Mouse (Mus musculus) ES-Bruce4 (cell line): Measurements from ENCODE around the gene Pitpna. TPM values are rescaled to one million over a fixed set of nuclear protein-coding genes. Genes with fewer than 3 reads are reported as not detected.

ENCODE experiments used
- H3K27ac ChIP-seq: 2 replicates; pipeline ENCODE4 v1.5.1; 2012; ENCODE audit warnings: low read length, inconsistent platforms; ENCODE audit not compliant: insufficient read depth
- H3K27me3 ChIP-seq: 2 replicates; pipeline ENCODE4 v1.6.1; 2012; ENCODE audit warnings: mild to moderate bottlenecking, low read length, inconsistent platforms; ENCODE audit not compliant: control insufficient read depth, poor library complexity, insufficient read depth, severe bottlenecking
- H3K36me3 ChIP-seq: 2 replicates; pipeline ENCODE4 v1.6.1; 2012; ENCODE audit warnings: inconsistent platforms, mild to moderate bottlenecking, low read length, moderate library complexity; ENCODE audit not compliant: control insufficient read depth, poor library complexity, insufficient read depth, severe bottlenecking
- H3K4me1 ChIP-seq: one replicate; pipeline ENCODE4 v1.8.1; 2011; ENCODE audit warnings: low read length; ENCODE audit not compliant: control insufficient read depth, insufficient read depth
- H3K4me3 ChIP-seq: 2 replicates; pipeline ENCODE4 v1.5.1; 2011; ENCODE audit warnings: low read depth, mild to moderate bottlenecking, low read length
- H3K9ac ChIP-seq: 2 replicates; pipeline ENCODE4 v1.6.1; 2012; ENCODE audit warnings: low read depth, mild to moderate bottlenecking, inconsistent platforms; ENCODE audit not compliant: poor library complexity, severe bottlenecking
- H3K9me3 ChIP-seq: replicated peaks from 2 replicates; pipeline ENCODE4 v1.6.1; 2012; ENCODE audit warnings: mild to moderate bottlenecking, low read length, inconsistent platforms; ENCODE audit not compliant: control insufficient read depth, poor library complexity, insufficient read depth, severe bottlenecking
- CTCF ChIP-seq: IDR thresholded peaks from one replicate; pipeline ENCODE4 v1.8.1; 2011; ENCODE audit warnings: low read depth, low read length
- EP300 ChIP-seq: IDR thresholded peaks from 2 replicates; pipeline ENCODE4 v1.6.1; 2011; ENCODE audit warnings: low read depth, low read length; ENCODE audit not compliant: insufficient read depth
- POLR2A ChIP-seq: IDR thresholded peaks from one replicate; pipeline ENCODE4 v1.8.1; 2011; ENCODE audit warnings: low read length; ENCODE audit not compliant: insufficient read depth
- polyA plus RNA-seq: library from polyadenylated mRNA; stranded (reverse); fragments of >200 nt; gene quantifications from 2 replicates; pipeline ENCODE4 v1.2.4, GENCODE M21; 2011; ENCODE audit warnings: low read depth; ENCODE audit not compliant: missing spikeins, insufficient read depth, insufficient read length

The Pitpna gene
- polyA plus RNA-seq, 1 experiment = 70.5 TPM

DNA sequence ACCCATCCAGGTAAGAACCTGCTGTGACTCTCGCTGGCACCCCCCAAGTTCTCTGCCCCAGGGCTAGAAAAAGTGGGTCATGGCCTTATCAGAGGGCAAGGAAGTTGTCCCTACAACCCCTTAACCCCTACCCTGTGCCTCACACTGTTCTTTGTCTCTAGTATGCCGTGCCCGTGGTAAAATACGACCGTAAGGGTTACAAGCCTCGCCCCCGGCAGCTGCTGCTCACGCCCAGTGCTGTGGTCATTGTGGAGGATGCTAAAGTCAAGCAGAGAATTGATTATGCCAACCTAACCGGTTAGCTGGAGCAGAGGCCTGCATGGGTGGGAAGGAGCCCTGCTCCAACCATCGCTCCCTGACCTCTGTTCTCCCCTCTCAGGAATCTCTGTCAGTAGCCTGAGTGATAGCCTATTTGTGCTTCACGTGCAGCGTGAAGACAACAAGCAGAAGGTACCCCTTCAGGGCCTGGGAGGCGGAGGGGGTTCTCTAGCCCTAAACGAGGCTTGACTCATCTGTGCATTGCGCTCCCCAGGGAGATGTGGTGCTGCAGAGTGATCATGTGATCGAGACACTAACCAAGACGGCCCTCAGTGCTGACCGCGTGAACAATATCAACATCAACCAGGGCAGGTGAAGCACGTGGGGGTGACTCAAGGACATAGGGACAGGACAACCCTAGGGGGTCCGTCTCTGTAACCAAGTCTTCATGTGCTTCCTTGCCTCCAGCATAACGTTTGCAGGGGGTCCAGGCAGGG, 83.7 kb downstream of the Pitpna start:
- no peak overlapping the region for H3K9ac ChIP-seq
- no peak for TF ChIP-seq POLR2A
- no peak for TF ChIP-seq CTCF
- no peak for TF ChIP-seq EP300
- H3K9me3 ChIP-seq = no peaks in the 10 kb centered on the region
- no peak overlapping the region for H3K4me3 ChIP-seq
- peaks cover 21% of the 10 kb centered on the region for H3K36me3 ChIP-seq
- no peak overlapping the region for H3K27ac ChIP-seq
- no peaks in the 10 kb centered on the region for H3K27me3 ChIP-seq
- no peaks in the 10 kb centered on the region for H3K4me1 ChIP-seq

DNA sequence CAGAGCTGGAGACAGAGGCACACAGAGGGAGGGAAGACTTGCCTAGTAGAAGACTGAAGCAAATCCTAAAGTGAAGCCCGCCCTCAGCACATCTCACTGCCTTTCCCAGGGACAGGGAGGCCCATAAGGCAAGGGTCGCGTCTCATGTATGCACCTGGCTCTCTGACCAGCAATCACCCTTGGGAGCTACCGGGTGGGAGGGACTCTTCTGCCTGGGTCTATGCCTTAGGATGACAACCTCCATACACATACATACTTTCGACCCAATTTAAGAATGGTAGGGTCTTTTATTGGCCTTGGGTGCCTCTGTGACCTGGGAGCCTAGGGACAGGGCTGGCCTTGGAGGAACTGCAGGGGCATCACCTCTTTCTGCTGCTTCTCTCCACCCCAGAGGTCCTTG, 85.5 kb downstream of the Pitpna start:
- no peaks in the 10 kb centered on the region for H3K4me1 ChIP-seq
- H3K27me3 ChIP-seq = no peaks in the 10 kb centered on the region
- no peak overlapping the region for H3K4me3 ChIP-seq
- TF ChIP-seq CTCF (no peak), POLR2A (no peak), EP300 (no peak)
- H3K9ac ChIP-seq = no peak overlapping the region
- no peak overlapping the region for H3K27ac ChIP-seq
- H3K9me3 ChIP-seq = no peaks in the 10 kb centered on the region
- peaks cover 16% of the 10 kb centered on the region for H3K36me3 ChIP-seq

DNA sequence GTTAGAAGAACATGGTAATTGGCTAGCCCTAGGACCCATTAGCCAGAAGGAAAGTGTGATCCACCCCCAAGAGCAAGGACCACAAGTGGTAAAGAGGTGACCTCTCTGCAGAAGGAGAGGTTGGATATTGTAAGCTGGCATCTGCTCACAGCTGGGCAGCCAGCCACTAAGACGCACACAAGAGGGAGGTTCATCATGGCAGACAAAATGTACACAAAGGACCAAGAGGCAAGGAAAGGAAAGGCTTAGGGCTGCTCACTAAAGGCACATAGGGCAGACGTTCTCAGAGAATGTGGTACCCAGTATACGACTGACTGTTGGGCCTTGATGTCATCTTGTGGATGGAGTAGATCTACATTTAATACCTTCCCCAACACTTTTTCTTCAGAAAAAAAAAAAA, 87.0 kb downstream of the Pitpna start:
- Histone ChIP-seq H3K27me3 (no peaks in the 10 kb centered on the region), H3K9ac (no peak overlapping the region), H3K36me3 (peaks cover 9% of the 10 kb centered on the region), H3K4me3 (no peak overlapping the region), H3K27ac (no peak overlapping the region), H3K4me1 (no peaks in the 10 kb centered on the region), H3K9me3 (no peaks in the 10 kb centered on the region)
- TF ChIP-seq CTCF = no peak
- TF ChIP-seq EP300 = no peak
- TF ChIP-seq POLR2A = no peak

DNA sequence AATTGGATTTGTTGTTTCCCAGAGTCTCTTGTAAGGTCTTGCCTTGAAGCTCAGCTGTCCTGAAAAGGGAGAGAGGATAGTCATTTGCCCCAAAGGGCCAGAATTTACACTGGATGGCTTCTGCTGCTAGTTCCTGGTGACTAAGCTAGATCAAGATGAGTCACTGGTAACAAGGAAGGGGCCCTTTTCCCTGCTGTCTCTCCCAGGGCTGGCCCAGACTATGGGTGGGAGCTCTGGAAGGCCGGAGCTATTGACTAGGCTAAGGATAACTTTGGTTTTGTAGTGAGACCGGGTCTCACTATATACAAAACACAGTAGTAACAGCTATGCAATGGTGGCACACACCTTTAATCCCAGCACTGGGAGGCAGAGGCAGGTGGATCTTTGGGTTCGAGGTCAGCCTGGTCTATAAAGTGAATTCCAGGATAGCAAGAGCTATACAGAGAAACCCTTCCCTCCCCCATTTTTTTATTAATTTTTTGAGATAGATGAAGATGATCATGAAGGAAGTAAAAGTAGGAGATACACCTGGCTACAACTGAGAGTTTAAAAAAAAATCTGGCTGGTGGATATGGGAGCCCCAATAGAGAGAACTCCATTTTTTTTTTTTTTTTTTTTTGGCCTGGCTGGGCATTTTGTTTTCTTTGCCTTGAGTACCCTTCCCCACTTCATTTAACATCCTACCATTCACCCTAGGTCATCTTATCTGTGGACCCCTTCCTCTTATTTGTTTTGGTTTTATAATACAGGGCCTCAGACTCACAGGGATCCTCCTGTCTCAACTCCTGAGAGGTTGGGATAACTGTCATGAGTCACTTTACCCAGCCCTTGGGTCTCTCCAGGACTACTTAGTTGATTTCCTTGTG, 90.2 kb downstream of the Pitpna start:
- Histone ChIP-seq H3K9me3 (no peaks in the 10 kb centered on the region), H3K27ac (no peak overlapping the region), H3K4me3 (peak overlapping the region; percentile 70), H3K9ac (peak overlapping the region; percentile 11; the same call in 1 of the 2 replicates), H3K4me1 (no peaks in the 10 kb centered on the region), H3K36me3 (peaks cover 11% of the 10 kb centered on the region), H3K27me3 (no peaks in the 10 kb centered on the region)
- TF ChIP-seq POLR2A (no peak), CTCF (no peak), EP300 (no peak)

Other genes starting within 250 kb of the Pitpna start
- gene Rpa1, start 239.8 kb upstream of the Pitpna start, polyA plus RNA-seq = 127 and 155 TPM in 2 replicates
- 9.1 and 11.2 TPM in 2 replicates for gene Smyd4, start 239.7 kb upstream of the Pitpna start, polyA plus RNA-seq
- 4.9 and 6.0 TPM in 2 replicates for gene Serpinf1, start 165.4 kb upstream of the Pitpna start, polyA plus RNA-seq
- not detected in 2 replicates for gene Serpinf2, start 148.5 kb upstream of the Pitpna start, polyA plus RNA-seq
- gene Wdr81, start 133.4 kb upstream of the Pitpna start, polyA plus RNA-seq = 4.9 and 8.4 TPM in 2 replicates
- 3.6 and 6.8 TPM in 2 replicates for gene Tlcd2, start 126.4 kb upstream of the Pitpna start, polyA plus RNA-seq
- 210 and 212 TPM in 2 replicates for gene Prpf8, start 101.3 kb upstream of the Pitpna start, polyA plus RNA-seq
- not detected in 2 replicates for gene Rilp, start 78.0 kb upstream of the Pitpna start, polyA plus RNA-seq
- gene Scarf1, start 74.6 kb upstream of the Pitpna start, polyA plus RNA-seq = 0.76 and 1.0 TPM in 2 replicates
- 11.3 and 17.5 TPM in 2 replicates for gene Slc43a2, start 56.4 kb upstream of the Pitpna start, polyA plus RNA-seq
- 20.5 and 22.6 TPM in 2 replicates for gene Inpp5k, start 42.9 kb downstream of the Pitpna start, polyA plus RNA-seq
- 78.7 and 82.9 TPM in 2 replicates for gene Myo1c, start 62.4 kb downstream of the Pitpna start, polyA plus RNA-seq
- gene Crk, start 91.2 kb downstream of the Pitpna start, polyA plus RNA-seq = 86.0 and 91.5 TPM in 2 replicates
- 1,329 and 1,367 TPM in 2 replicates for gene Ywhae, start 144.8 kb downstream of the Pitpna start, polyA plus RNA-seq
- gene Doc2b, start 208.0 kb downstream of the Pitpna start, polyA plus RNA-seq = 0.15 and 0.22 TPM in 2 replicates